Mouse (Mus musculus) right cerebral cortex, postnatal 10 days (tissue): ENCODE data around the gene Pex26.

ENCODE experiments used
- DNase-seq, 2 experiments: peaks; one replicate each; pipeline ENCODE4 v3.0.0; 2021; ENCODE audit warnings: low spot score in 2 of 2

Gene Pex26

DNA sequence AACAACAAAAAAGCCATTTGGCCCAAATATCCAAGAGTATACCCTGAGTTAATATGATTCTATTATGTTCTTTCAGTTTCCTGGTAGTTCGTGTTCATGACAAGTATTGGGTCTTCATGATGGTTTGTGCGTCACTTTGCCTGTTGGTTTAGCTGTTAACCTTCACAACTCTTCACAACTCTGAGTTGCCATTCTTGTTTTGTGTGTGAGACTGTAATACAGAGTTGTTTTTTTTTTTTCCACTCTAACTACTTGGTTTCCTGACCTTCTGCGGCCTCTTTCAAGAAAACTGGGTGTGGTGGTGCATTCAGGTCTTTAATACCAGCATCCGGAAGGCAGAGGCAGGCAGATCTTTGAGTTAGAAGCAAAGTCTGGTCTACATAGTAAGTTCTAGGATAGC, 54.7 kb downstream of the Pex26 start:
- no peak for DNase-seq

GRCm38 (mm10) chr6:121241780-121242179, 58.3 kb downstream of the Pex26 start:
- DNase-seq: no peak

DNA sequence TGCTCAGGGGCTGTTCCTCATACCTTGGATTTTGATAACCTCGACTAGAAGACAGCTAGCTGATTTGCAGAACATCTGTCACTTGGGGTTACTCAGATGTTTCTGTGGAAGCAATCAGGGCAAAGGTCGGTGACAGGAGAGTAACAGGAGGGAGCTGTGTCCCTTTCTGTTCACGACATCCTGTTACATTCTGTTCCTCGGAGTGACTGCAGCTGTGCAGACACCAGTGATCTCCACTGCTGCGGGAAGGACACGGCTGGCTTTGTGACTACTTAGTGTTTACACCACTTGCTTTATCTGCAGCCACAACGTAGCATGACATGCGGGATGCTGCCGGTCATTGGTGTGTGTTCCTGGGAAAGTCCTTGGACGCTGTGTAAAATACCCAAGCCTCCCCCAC, 59.7 kb downstream of the Pex26 start:
- DNase-seq: no peak

DNA sequence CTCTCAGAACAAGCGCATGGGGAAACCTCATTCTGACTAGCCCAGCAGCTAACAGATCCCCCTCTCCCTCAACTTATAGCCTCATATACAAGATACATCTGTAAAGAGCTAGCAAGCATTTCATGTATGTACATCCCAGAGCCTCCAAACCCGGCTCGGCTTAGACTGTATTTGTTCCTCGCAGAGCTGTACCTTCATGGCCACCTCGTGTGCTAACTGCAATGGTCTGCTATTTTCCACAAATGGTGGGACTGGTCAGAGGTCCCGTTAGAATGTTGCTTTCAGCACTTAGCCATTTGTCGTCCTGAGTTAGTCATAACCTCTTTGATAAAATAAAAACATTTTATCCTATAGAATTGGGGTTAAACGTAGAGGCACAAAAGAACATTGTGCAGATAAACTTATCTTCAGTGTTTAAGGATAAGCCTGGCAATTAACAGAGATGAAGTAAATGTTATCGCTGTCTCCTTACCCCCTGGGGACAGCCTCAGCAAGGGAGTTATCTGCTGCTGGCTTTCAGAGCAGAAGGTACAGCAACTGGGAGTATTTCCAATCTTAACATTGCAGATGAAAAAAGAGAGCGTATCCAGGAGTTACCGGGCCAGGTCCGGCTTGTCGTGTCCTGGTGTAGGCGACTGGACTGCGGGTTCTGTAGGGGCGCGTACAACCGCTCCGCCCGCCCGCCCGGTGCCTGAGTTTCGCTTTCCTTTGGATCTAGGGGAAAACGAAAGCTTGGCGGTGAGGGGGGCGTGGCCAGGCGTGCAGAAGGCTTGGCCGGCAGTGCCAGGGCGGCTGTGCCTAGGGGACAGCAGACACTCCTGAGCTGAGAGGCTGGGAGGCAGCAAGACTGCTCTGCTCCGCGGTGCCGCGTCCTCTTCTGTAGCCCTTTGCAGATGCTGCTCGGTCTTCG, 61.9 kb downstream of the Pex26 start, which contains the start of gene Usp18:
Usp18 (plus strand) TSS at position 780 of the 910 bp plus-strand sequence.
- DNase-seq: peak; percentile 66 to 79

DNA sequence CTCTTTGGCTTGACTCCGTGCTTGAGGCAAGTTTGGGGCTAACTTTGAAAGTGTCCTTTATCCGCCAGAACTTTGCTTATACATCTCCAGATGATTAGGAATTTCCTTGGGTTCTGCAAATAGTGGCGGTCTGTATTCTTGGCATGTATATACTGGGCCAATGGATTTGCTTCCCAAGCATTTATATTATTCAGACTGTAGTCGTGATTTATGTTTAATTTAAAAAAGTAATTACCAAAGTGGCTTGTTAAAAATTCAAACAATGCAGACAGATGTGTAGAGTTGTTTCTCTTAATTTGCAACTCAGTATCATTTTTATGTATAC, 62.5 kb downstream of the Pex26 start:
- DNase-seq: no peak
